Mouse (Mus musculus): ENCODE data around the gene Pmepa1. TPM values are rescaled to one million over a fixed set of nuclear protein-coding genes. Genes with fewer than 3 reads are reported as not detected.
A peak's percentile ranks its signal among the peaks of the same experiment; 100 is the strongest.

Gene Pmepa1
- polyA plus RNA-seq, 1 experiment, result 260 TPM

DNA sequence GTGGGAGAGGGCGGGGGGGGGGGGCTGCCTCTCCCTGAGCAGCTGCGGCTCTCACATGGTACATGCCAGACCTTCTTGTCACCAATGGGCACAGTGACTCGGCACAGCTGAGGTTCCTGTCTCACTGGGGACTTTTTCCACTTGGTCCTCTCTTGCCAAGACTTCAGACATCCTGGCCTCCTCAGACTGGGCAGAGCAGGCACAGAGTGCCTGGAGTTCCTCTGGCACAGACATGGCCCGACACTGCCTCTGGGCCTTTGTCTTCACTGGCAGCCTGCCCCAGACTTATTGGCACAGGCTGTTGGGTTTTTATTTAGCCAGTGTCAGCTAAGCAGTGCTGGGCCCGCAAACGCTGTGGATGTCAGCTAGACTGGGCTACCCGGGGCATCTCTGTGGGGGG is 18.7 kb downstream of the Pmepa1 start:
- Histone ChIP-seq H3K27me3 (ENCODE audit: control insufficient read depth, insufficient read depth, insufficient read length) (no peaks in the 10 kb centered on the region), H3K4me3 (no peak overlapping the region), H3K36me3 (ENCODE audit: control insufficient read depth, insufficient read depth) (no peaks in the 10 kb centered on the region), H3K4me2 (ENCODE audit: low read depth) (peak overlapping the region; percentile 88), H3K79me2 (ENCODE audit: control insufficient read depth, insufficient read depth) (peaks cover 98% of the 10 kb centered on the region), H3ac (ENCODE audit: control insufficient read depth, insufficient read length) (no peak overlapping the region)
- no peak for TF ChIP-seq MAX (IDR thresholded peaks at IDR 0.05; ENCODE audit: low read depth)
- no peak for TF ChIP-seq SRF (IDR thresholded peaks at IDR 0.05; ENCODE audit: control insufficient read depth, insufficient read length, low read depth)
- TF ChIP-seq TCF12 (IDR thresholded peaks at IDR 0.05; ENCODE audit: insufficient read depth, poor library complexity, severe bottlenecking), result peak; percentile 57
- peak; percentile 60 for TF ChIP-seq TCF3 (IDR thresholded peaks at IDR 0.05; ENCODE audit: insufficient read length, low read depth)
- no peak for TF ChIP-seq CEBPB (IDR thresholded peaks at IDR 0.05; ENCODE audit: insufficient read depth, poor library complexity, severe bottlenecking)
- TF ChIP-seq USF1 (IDR thresholded peaks at IDR 0.05; ENCODE audit: low read depth), result no peak
- peak; percentile 42 to 90 (median 58) for TF ChIP-seq MYOG (IDR thresholded peaks at IDR 0.05; ENCODE audit: control insufficient read depth in 1 of 3, insufficient read depth in 1 of 3, insufficient read length in 2 of 3, low read depth in 2 of 3)
- peak in 2 of 3 experiments; percentile 74 to 81 for TF ChIP-seq MYOD1 (IDR thresholded peaks at IDR 0.05; ENCODE audit: control insufficient read depth in 1 of 3, insufficient read length in 2 of 3, low read depth in 2 of 3)
- TF ChIP-seq POLR2AphosphoS2 (IDR thresholded peaks at IDR 0.05; ENCODE audit: insufficient read length, low read depth), result peak; percentile 20
- peak; percentile 45 for TF ChIP-seq POLR2A (IDR thresholded peaks at IDR 0.05; ENCODE audit: insufficient read length, low read depth)

DNA sequence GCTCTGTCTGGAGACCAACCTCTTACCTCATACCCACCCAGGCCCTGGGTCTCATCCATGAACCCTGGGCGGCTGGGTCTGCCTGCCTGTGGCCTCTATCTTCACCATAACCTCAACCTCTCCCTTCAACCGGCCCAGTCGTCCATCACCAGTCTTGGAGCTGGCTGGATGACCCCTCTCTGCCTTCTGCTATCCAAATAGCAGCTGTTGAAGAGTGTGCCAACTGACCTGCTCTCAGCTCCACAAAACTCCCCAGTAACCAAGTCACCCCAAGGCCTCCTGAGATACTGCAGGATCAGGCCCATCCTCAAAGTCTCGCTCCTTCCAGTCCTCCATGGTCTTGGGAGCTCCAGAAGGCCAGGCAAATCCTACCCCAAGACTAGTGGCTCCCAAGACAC is 19.8 kb downstream of the Pmepa1 start:
- Histone ChIP-seq H3ac (ENCODE audit: control insufficient read depth, insufficient read length) (no peak overlapping the region), H3K4me2 (ENCODE audit: low read depth) (peak overlapping the region; percentile 55), H3K4me3 (no peak overlapping the region), H3K36me3 (ENCODE audit: control insufficient read depth, insufficient read depth) (no peaks in the 10 kb centered on the region), H3K27me3 (ENCODE audit: control insufficient read depth, insufficient read depth, insufficient read length) (no peaks in the 10 kb centered on the region), H3K79me2 (ENCODE audit: control insufficient read depth, insufficient read depth) (peaks cover 98% of the 10 kb centered on the region)
- TF ChIP-seq POLR2A (IDR thresholded peaks at IDR 0.05; ENCODE audit: insufficient read length, low read depth), result no peak
- TF ChIP-seq USF1 (IDR thresholded peaks at IDR 0.05; ENCODE audit: low read depth), result no peak
- TF ChIP-seq MYOG (IDR thresholded peaks at IDR 0.05; ENCODE audit: control insufficient read depth in 1 of 3, insufficient read depth in 1 of 3, insufficient read length in 2 of 3, low read depth in 2 of 3), result peak; percentile 10 to 80 (median 62)
- no peak for TF ChIP-seq SRF (IDR thresholded peaks at IDR 0.05; ENCODE audit: control insufficient read depth, insufficient read length, low read depth)
- peak in 2 of 3 experiments; percentile 71 to 72 for TF ChIP-seq MYOD1 (IDR thresholded peaks at IDR 0.05; ENCODE audit: control insufficient read depth in 1 of 3, insufficient read length in 2 of 3, low read depth in 2 of 3)
- TF ChIP-seq TCF3 (IDR thresholded peaks at IDR 0.05; ENCODE audit: insufficient read length, low read depth), result no peak
- TF ChIP-seq TCF12 (IDR thresholded peaks at IDR 0.05; ENCODE audit: insufficient read depth, poor library complexity, severe bottlenecking), result no peak
- TF ChIP-seq E2F4 (IDR thresholded peaks at IDR 0.05; ENCODE audit: insufficient read depth), result no peak
- no peak for TF ChIP-seq POLR2AphosphoS2 (IDR thresholded peaks at IDR 0.05; ENCODE audit: insufficient read length, low read depth)
- TF ChIP-seq CEBPB (IDR thresholded peaks at IDR 0.05; ENCODE audit: insufficient read depth, poor library complexity, severe bottlenecking), result no peak
- TF ChIP-seq MAX (IDR thresholded peaks at IDR 0.05; ENCODE audit: low read depth), result no peak
- TF ChIP-seq REST (IDR thresholded peaks at IDR 0.05; ENCODE audit: insufficient read depth, insufficient read length), result no peak

DNA sequence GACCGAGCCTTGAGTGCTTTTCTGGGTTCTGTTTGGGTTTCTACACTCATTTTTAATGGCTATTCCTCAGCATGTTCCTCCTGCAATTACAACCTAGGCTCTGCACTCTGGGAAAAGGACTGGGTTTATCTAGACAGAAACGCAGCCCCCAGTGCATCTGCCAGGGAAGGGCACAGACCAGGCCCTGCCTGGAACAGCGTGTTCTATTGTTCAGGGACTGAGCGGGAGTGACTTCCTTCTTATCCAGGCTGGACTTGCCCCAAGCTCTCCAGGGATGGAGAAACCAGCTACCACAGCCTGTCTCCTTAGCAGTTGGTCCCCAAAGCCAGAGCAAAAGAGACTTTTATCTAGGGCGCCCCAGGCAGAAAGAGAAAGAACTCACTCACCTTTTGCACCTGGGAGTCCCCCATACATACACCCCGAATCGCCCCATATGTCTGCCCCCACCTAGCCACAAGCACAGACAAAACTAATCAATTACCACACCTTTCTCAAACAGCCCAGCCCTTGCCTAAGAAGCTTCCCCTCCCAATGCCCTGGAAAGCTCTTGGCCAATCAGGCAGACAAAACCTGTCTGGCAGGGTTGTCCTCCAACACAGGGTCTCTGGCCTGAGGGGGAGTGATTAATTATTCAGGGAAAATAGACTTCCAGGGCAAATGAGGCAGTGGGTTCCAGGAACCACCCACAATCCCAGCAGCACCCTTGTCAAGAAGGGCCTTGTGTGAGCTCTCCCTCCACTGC is 20.4 kb downstream of the Pmepa1 start:
- Histone ChIP-seq H3K27me3 (ENCODE audit: control insufficient read depth, insufficient read depth, insufficient read length) (no peaks in the 10 kb centered on the region), H3K79me2 (ENCODE audit: control insufficient read depth, insufficient read depth) (peaks cover 98% of the 10 kb centered on the region), H3ac (ENCODE audit: control insufficient read depth, insufficient read length) (no peak overlapping the region), H3K4me3 (no peak overlapping the region), H3K36me3 (ENCODE audit: control insufficient read depth, insufficient read depth) (no peaks in the 10 kb centered on the region), H3K4me2 (ENCODE audit: low read depth) (peak overlapping the region; percentile 55)
- TF ChIP-seq USF1 (IDR thresholded peaks at IDR 0.05; ENCODE audit: low read depth) (no peak), MYOD1 (IDR thresholded peaks at IDR 0.05; ENCODE audit: control insufficient read depth in 1 of 3, insufficient read length in 2 of 3, low read depth in 2 of 3) (no peak), CEBPB (IDR thresholded peaks at IDR 0.05; ENCODE audit: insufficient read depth, poor library complexity, severe bottlenecking) (no peak)

DNA sequence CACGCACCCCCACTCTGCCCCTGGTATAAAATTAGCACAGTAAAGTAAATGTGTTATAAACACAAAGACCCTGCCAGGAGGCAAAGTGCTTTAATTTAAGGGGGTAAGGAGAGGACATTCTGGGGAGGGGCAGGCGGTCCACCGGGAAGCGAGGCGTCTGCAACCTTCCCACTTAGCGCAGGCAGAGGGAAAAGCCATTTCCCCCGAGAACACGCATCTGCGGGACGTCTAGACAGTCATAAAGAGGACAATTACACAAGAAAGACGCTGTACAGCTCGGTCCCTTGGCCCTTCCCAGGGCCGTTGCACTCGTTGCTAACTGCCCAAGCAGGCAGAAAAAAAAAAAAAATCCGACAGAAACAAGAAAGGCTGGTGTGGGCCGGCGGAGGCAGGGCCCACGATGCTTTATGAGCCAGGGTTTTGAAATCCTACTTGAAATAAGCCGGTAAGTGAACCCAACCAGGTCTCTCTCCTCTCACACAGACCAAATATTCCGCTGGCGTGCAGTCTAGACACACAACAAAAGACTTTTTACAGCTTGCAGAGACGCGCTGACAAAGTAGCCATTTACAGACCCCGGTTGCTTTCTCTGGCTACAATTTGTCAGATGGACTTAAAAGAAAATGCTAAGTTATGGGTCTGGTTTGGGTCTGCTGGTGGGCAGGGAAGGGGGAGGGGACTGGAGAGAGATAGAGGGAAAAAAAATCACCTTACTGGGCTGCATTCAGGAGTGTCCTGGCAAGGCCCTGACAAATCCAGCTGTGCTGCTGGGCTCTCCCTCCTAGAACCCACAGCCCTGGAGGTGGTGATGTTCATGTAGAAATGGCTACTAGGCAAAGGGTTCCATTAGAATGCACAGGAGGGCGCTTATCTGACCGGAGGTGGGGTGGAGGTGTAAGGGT is 22.3 kb downstream of the Pmepa1 start:
- TF ChIP-seq POLR2AphosphoS2 (IDR thresholded peaks at IDR 0.05; ENCODE audit: insufficient read length, low read depth) (peak; percentile 42), MYOG (IDR thresholded peaks at IDR 0.05; ENCODE audit: control insufficient read depth in 1 of 3, insufficient read depth in 1 of 3, insufficient read length in 2 of 3, low read depth in 2 of 3) (no peak)
- no peak overlapping the region for H3K4me3 ChIP-seq
- H3K36me3 ChIP-seq (ENCODE audit: control insufficient read depth, insufficient read depth), result no peaks in the 10 kb centered on the region
- peaks cover 98% of the 10 kb centered on the region for H3K79me2 ChIP-seq (ENCODE audit: control insufficient read depth, insufficient read depth)
- no peaks in the 10 kb centered on the region for H3K27me3 ChIP-seq (ENCODE audit: control insufficient read depth, insufficient read depth, insufficient read length)
- H3ac ChIP-seq (ENCODE audit: control insufficient read depth, insufficient read length), result no peak overlapping the region
- H3K4me2 ChIP-seq (ENCODE audit: low read depth), result peak overlapping the region; percentile 1

DNA sequence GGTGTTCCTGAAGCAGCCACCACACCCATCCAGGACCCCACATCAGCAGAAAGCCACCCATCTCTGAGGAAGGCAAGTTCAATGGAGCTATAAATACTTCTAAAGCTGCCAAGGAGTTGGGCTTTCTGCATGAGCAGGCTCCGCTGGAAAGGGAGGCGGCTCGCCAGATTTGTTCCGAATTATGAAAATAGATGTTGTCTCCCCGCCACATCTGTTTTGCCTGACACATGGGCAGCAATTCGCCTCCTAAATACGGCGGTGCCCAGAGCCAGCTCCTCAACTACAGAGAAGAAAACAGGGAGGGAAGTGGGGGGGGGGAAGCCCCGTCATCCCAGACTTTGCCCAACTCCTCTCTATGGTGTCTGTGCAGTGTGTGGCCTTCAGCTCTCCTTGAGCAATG is 24.7 kb downstream of the Pmepa1 start:
- Histone ChIP-seq H3K4me3 (no peak overlapping the region), H3K79me2 (ENCODE audit: control insufficient read depth, insufficient read depth) (peaks cover 100% of the 10 kb centered on the region), H3K36me3 (ENCODE audit: control insufficient read depth, insufficient read depth) (no peaks in the 10 kb centered on the region), H3K27me3 (ENCODE audit: control insufficient read depth, insufficient read depth, insufficient read length) (no peaks in the 10 kb centered on the region), H3K4me2 (ENCODE audit: low read depth) (no peak overlapping the region), H3ac (ENCODE audit: control insufficient read depth, insufficient read length) (no peak overlapping the region)
- TF ChIP-seq USF1 (IDR thresholded peaks at IDR 0.05; ENCODE audit: low read depth), result no peak
